Mouse (Mus musculus) heart, embryonic 13.5 days (tissue): ENCODE measurements around the gene Gm10643. TPM values are rescaled to one million over a fixed set of nuclear protein-coding genes. Genes with fewer than 3 reads are reported as not detected.

ENCODE experiments used
- ATAC-seq: fragments of 200-750 bp; cut with Nextera tagmentation; 2 replicates; pipeline ENCODE4 v1.8.0; 2017; ENCODE audit warnings: moderate TSS enrichment; ENCODE audit not compliant: insufficient number of reproducible peaks, low FRiP score, low TSS enrichment; ENCODE audit errors: extremely low read depth
- H3K27ac ChIP-seq: fragments of 300-500 bp; sonication (generic); replicated peaks from 2 replicates; pipeline ENCODE4 v1.5.1; 2015; ENCODE audit warnings: moderate library complexity, mild to moderate bottlenecking, inconsistent platforms
- H3K27me3 ChIP-seq: fragments of 300-500 bp; sonication (generic); replicated peaks from 2 replicates; pipeline ENCODE4 v1.6.1; 2015; ENCODE audit warnings: mild to moderate bottlenecking, inconsistent platforms
- H3K36me3 ChIP-seq: fragments of 300-500 bp; sonication (generic); 2 replicates; pipeline ENCODE4 v1.6.1; 2015; ENCODE audit warnings: mild to moderate bottlenecking, inconsistent platforms
- H3K4me1 ChIP-seq: fragments of 300-500 bp; sonication (generic); 2 replicates; pipeline ENCODE4 v1.6.1; 2015; ENCODE audit warnings: inconsistent platforms
- H3K4me2 ChIP-seq: fragments of 300-500 bp; sonication (generic); 2 replicates; pipeline ENCODE4 v1.6.1; 2015; ENCODE audit warnings: inconsistent platforms, mild to moderate bottlenecking, moderate library complexity
- H3K4me3 ChIP-seq: fragments of 300-500 bp; sonication (generic); 2 replicates; pipeline ENCODE4 v1.5.1; 2015; ENCODE audit warnings: moderate library complexity, mild to moderate bottlenecking, inconsistent platforms
- H3K9ac ChIP-seq: fragments of 300-500 bp; sonication (generic); 2 replicates; pipeline ENCODE4 v1.6.1; 2015; ENCODE audit warnings: inconsistent platforms, mild to moderate bottlenecking, moderate library complexity
- H3K9me3 ChIP-seq: fragments of 300-500 bp; sonication (generic); 2 replicates; pipeline ENCODE4 v1.6.1; 2016; ENCODE audit warnings: inconsistent platforms
- WGBS: fragments of 180-500 bp; shearing (Covaris S2); methylation state at CpG from one replicate; pipeline ENCODE4 v1.1.7; 2015; ENCODE audit warnings: mixed read lengths; 5-methylcytosine and 5-hydroxymethylcytosine counted together
- microRNA counts: library from miRNA; unstranded; fragments of <30 nt; microRNA quantifications from one replicate; lab custom pipeline; 2016
- microRNA-seq: library from miRNA; unstranded; fragments of <30 nt; microRNA quantifications from one replicate; pipeline ENCODE4, GENCODE M21; 2016
- polyA plus RNA-seq: library from polyadenylated mRNA; unstranded; fragments of >200 nt; fragmentation: Nextera tagmentation; extraction: Ambion mirVana; gene quantifications from 2 replicates; pipeline ENCODE4 v1.2.1, GENCODE M21; 2015

Gene Gm10643
- polyA plus RNA-seq, 1 experiment from 2014 or later, result 0.86 TPM

DNA sequence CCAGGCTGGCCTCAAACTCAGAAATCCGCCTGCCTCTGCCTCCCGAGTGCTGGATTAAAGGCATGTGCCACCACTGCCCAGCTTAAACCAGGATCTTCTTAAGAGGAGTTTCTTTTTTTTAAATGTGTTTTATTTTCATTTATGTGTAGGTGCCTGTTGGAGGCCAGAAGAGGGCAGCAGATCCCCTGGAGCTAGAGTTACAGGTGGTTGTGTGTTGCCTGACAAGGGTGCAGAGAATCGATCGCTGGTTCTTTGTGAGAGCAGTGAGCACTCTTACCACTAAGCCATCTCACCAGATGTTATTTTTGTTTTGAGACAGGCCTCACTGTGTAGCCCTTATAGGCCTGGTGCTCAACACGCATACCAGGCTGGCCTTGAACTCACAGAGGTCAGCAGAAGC lies 49.1 kb downstream of the Gm10643 start:
- Histone ChIP-seq H3K27ac (no peak overlapping the region), H3K36me3 (no peaks in the 10 kb centered on the region), H3K4me3 (no peak overlapping the region), H3K9me3 (peaks cover 6% of the 10 kb centered on the region; the same call in 1 of the 2 replicates), H3K4me2 (no peak overlapping the region), H3K27me3 (peaks cover 60% of the 10 kb centered on the region), H3K9ac (no peak overlapping the region), H3K4me1 (peaks cover 21% of the 10 kb centered on the region)
- WGBS, result 87% methylated on average over 5 of the region's 5 CpGs
- ATAC-seq, result no peak

MicroRNA genes within 50 kb of the gene (microRNA counts, 519-probe panel; counts per million panel counts)
- microRNA mmu-miR-709 (lab: Ali Mortazavi, UCI), result 1,756 counts per million, percentile 63 among the panel's probes with 10 or more counts

Small RNAs within 50 kb of the gene (microRNA-seq; reads per million reads assigned to microRNA genes)
- not detected for gene Mir709

Other genes starting within 250 kb of the Gm10643 start
- 8.5 and 8.7 TPM in 2 replicates for gene Adgrl1, start 165.0 kb downstream of the Gm10643 start, polyA plus RNA-seq
- gene Gm10644, start 109.9 kb downstream of the Gm10643 start, polyA plus RNA-seq, result 0.41 and 0.55 TPM in 2 replicates
- gene Asf1b, start 109.6 kb downstream of the Gm10643 start, polyA plus RNA-seq, result 57.0 and 62.7 TPM in 2 replicates
- gene Prkaca, start 92.1 kb downstream of the Gm10643 start, polyA plus RNA-seq, result 197 and 206 TPM in 2 replicates
- 4.8 and 5.7 TPM in 2 replicates for gene Samd1, start 67.5 kb downstream of the Gm10643 start, polyA plus RNA-seq
- gene 1700067K01Rik, start 63.6 kb downstream of the Gm10643 start, polyA plus RNA-seq, result 0.50 and 0.53 TPM in 2 replicates
- gene 2210011C24Rik, start 53.0 kb downstream of the Gm10643 start, polyA plus RNA-seq, result not detected in 2 replicates
- gene Palm3, start 43.7 kb downstream of the Gm10643 start, polyA plus RNA-seq, result 1.2 and 1.6 TPM in 2 replicates
- gene Il27ra, start 22.5 kb downstream of the Gm10643 start, polyA plus RNA-seq, result 4.6 and 5.4 TPM in 2 replicates
- gene Rln3, start 20.1 kb downstream of the Gm10643 start, polyA plus RNA-seq, result 0.25 TPM in 1 of 2 replicates, not detected in the other
- 5.7 and 5.8 TPM in 2 replicates for gene Rfx1, start 1.7 kb upstream of the Gm10643 start, polyA plus RNA-seq
- gene Dcaf15, start 39.6 kb upstream of the Gm10643 start, polyA plus RNA-seq, result 7.6 TPM in 2 replicates
- gene Podnl1, start 60.9 kb upstream of the Gm10643 start, polyA plus RNA-seq, result 0.06 and 0.12 TPM in 2 replicates
- gene Cc2d1a, start 82.8 kb upstream of the Gm10643 start, polyA plus RNA-seq, result 14.5 and 15.3 TPM in 2 replicates
- 0.82 and 0.88 TPM in 2 replicates for gene 4930432K21Rik, start 82.9 kb upstream of the Gm10643 start, polyA plus RNA-seq
- gene Nanos3, start 120.1 kb upstream of the Gm10643 start, polyA plus RNA-seq, result 1.9 and 2.8 TPM in 2 replicates
- 9.1 and 9.3 TPM in 2 replicates for gene Zswim4, start 171.9 kb upstream of the Gm10643 start, polyA plus RNA-seq
- 276 and 328 TPM in 2 replicates for gene D8Ertd738e, start 184.6 kb upstream of the Gm10643 start, polyA plus RNA-seq
- gene Mri1, start 192.2 kb upstream of the Gm10643 start, polyA plus RNA-seq, result 45.4 and 50.3 TPM in 2 replicates
- gene Ccdc130, start 205.2 kb upstream of the Gm10643 start, polyA plus RNA-seq, result 11.3 and 16.9 TPM in 2 replicates